Mouse (Mus musculus) embryonic fibroblast, embryonic 13.5 days (primary cell): ENCODE data around the gene Chrna4.

ENCODE experiments used
- CTCF ChIP-seq: IDR thresholded peaks from 2 replicates; pipeline ENCODE4 v1.5.1; 2011; ENCODE audit warnings: mild to moderate bottlenecking, control low read depth, low read length, moderate library complexity, borderline replicate concordance; ENCODE audit not compliant: insufficient read depth
- POLR2A ChIP-seq: IDR thresholded peaks from 2 replicates; pipeline ENCODE4 v1.6.1; 2011; ENCODE audit warnings: low read depth, mild to moderate bottlenecking, control low read depth, low read length, moderate library complexity

- TF ChIP-seq CTCF, result no peak
- no peak for TF ChIP-seq POLR2A
Observed at GRCm38 (mm10) chr2:181032407-181032806, 10.9 kb downstream of the Chrna4 start.
